Mouse (Mus musculus) spleen, postnatal 10 days (tissue): ENCODE data around the gene Reg4.
A peak's percentile ranks its signal among the peaks of the same experiment; 100 is the strongest.

Experiments
- DNase-seq, 2 experiments: peaks; one replicate each; pipeline ENCODE4 v3.0.0; 2021 to 2022; ENCODE audit warnings: low spot score in 2 of 2

The Reg4 gene

DNA sequence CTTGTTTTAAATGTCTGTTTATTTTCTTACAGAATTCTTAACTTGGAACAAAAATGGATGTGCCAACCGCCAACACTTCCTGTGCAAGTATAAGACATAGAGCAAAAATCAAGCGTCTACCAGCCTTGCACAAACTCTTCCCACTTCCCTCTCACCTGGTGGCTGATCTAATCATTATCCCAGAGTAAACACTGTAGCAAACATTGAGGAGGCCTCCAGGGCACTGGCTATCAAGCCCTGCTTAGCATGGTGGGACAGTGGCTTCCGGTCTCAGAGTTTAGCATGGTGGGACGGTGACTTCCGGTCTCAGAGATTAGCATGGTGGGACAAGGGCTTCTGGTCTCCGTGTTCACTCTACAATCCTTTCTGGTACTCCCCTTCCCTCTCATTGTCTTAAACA is 14.3 kb downstream of the Reg4 start:
- DNase-seq, result no peak

DNA sequence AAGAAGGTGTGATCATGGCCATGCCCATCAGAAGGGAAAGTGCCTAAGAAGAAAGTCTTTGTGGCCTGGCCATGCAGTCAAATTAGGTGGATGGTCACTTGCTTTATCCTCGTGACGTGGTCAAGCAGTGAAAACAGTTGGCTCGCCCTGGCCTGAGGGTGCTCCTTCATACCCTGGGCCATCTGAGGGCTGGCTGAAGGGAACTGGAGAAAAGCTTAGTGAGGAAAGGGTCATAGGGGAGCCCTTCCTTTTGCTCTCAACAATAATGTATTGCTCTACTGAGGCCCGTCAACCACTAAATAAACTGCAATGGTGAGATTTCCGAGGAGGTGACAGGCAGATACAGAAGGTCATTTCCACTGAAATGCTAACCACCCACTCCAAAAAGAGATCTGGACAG is 15.3 kb downstream of the Reg4 start:
- no peak for DNase-seq

DNA sequence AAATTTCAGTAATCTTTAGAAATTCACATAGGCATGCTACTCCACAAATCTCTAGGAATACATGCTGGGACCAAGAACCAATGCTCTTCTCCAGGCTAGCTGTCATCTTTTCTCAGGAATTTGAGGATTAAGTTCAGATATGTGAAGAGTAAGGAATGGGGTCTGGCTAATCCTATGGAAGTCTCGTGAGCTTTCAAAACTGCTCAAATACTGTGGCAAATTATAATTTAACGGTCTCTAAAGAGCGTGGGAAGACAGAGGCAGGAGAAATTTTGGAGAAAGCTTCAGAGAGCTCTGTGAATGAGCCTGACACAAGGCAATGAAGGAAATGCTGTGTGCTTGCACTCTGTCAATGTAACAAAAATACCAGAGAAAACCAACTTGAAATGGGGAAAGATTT is 16.2 kb downstream of the Reg4 start:
- no peak for DNase-seq

DNA sequence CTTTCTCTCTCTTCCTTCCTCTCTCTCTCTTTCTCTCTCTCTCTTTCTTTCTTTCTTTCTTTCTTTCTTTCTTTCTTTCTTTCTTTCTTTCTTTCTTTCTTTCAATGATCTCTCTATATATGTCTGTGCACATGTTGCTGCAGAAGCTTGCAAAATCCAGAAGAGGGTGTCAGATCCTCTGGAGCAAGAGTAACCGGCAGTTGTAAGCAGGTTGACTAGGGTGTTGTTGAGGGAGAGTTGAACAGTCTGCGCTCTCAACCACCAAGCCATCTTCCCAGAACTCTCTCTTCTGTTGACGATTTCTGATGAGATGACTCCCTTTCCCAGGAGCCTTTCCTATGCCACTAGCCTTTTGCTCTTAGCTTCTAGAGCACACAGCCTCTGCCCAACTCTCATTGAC is 20.1 kb downstream of the Reg4 start:
- no peak for DNase-seq

DNA sequence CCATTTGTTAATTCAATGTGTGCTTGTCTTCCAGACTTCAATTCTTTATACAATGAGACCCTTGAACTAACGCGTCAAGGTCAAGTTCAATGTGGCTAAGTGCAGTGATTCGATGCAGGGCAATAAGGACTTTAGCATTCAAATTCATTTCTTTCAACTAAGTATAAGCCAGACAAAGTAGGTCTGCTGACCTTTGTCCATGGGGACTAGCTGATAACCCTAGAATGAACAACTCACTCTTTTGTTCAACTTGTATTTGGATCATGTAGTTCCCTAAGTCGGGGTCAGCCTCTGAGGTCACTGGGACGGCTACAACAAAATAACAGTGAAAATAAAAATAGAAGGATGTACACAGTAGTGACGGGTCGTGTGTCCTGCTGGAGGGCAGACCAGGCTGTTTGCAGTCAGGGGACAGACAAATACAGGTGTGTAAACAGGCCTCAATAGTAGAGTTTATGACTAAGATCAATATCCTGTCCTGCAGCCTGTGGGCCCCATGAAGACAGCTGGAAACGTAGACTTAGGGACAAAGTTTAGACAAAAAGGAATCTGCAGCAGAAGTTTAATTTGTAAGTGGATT is 20.6 kb downstream of the Reg4 start:
- no peak for DNase-seq

DNA sequence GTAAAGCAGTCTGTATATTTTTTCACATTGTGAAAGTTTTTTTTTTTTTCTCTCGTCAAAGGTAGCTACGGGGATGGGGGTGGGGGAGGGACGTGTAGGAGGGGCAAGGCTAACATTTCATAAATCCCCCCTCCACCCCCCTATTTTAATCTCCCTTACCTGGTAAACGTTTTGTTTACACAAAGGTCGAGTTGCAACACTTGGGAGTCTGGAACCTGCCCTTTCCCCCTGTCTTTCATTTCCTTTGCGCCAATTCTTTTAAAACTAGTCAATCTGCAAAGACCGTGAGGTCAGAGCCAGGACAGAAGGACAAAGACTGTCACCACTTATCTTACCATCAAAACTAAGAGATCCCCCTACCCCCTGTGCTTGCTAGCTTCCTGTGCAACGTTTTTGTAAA is 23.9 kb downstream of the Reg4 start:
- DNase-seq, result no peak

DNA sequence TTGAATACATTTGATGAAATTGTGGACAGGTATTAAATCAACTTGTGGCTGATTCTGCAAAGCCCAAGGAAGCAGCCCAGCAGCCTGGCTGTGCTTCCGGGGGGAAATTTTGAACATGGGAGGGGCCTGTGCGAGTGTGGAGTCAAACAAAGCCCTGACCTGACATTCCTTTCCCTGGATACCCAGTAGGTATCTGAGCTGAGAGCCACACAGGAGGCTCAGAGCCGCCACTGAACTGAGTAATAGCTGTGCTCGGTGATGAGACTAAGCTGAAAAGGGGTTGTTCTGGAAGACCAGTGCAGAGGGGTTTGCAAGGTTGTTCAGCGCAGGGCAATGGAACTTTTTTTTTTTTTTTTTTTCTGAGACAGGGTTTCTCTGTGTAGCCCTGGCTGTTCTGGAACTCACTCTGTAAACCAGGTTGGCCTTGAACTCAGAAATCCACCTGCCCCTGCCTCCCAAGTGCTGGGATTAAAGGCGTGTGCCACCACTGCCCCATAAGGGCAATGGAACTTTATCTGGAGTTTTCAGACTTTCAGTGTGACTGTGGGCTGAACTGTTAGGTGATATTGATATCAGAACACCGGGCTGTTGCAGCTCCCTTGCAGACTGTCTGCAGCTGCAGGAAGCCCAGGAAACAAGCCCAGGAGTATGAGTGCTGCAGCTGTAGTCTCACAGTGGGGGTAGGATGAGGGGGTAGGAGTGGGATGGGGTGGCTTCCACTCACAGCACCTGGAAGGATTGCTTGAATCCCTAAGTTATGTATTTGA is 25.2 kb downstream of the Reg4 start:
- no peak for DNase-seq

DNA sequence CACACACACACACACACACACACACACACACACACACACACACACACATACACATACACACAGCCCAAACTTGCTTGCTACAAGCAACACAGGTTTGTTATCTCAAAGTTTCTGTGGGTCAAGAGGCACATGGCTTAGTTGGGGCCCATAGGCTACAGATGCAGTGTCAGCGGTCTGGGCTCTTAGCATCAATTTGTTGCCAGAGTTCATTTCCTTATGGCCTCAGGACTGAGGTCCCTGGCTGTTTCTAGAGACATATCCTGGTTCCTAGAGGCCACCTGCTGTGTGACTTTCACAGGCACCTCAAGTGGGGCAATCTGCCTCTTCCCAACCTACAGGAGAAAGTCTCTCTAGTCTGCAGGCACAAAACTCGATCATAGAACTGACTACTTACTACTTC is 27.4 kb downstream of the Reg4 start:
- no peak for DNase-seq

DNA sequence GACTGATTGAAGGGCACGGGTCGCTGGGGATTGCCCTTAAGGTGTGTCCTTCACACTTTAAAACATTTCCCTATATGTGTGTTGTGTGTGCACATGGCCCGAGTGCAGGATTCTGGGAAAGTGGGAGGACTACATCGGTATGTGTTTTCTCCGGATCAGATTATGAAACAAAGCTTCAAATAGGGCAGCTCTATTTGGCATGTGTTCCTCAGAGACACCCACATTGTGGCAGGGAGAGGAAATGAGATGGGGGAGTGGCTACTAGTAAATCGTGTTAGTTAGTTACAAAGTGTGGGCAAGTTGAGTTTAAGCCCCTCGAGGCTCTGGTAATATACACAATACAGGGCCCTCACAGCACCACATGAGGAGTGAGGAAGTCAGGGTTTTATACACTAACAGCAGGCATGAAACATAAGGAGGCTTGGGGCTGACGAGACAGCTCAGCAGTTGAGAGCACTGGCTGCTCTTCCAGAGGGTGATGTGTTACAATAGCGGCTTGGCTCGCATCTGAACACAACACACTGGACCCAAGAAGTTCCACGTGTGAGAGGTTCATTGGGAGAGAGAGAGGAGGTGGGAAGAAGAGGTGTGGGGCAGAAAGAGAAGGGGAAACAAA is 28.0 kb downstream of the Reg4 start:
- no peak for DNase-seq

DNA sequence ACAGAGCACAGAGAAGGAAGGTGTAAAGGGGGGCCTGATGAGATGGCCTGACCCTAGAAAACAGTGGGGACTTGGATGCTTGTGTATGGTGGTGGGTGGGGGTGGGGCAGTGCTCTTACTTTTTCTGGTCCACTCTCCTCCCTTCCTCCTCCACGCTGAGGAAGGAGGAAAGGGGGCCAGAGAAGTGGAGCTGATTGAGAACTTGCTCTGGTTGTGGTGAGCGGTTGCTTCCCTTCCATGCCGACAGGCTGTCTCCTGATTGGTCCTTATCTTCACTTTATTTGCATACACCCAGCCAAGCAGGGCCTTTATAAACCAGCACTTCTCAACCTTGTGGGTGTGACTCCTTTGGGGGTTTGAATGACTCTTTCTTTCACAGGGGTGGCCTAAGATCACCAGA is 32.1 kb downstream of the Reg4 start:
- no peak for DNase-seq

DNA sequence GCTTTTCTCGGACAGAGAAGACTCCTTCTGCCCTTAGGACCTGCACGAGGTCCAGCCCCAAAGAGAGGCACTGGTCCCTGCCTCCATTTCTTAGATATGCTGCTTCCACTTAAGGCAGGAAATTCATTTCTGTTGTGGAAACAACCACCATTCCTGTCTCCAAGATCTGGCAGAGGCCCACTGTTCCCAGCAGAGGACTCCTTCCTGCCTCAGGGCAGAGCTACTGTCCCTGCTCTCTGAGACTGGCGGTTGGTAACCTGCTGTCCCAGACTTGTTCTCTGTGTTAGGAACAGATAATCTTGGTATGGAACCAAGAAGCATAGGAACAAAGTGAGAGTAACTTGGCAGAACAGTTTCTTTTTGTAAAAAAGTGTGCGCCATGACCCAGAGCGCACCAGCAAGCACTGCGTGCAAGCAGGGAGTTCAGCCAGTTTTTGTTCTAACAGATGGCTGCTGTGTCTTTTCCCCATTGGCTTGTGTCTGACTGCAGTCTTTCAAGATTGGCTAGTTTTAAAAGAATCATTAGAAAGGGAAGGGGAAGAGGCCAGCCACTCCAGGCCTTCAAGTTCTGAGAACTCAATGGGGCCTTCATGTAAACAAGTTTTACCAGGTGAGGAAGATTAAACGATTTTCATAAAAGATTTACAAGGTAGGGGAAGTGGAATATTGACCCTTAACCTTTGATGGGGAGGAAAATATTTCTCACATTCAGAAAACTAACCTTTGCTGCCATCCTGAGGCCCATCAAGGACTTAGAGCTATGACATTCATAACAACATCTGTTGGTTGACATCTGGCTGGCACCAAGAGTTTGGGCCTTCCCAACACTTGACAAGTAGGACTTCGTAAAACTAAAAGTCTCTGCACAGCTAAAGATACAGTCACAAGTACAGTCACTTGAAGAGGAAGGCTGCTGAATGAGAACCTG is 33.0 kb downstream of the Reg4 start:
- DNase-seq, result no peak

DNA sequence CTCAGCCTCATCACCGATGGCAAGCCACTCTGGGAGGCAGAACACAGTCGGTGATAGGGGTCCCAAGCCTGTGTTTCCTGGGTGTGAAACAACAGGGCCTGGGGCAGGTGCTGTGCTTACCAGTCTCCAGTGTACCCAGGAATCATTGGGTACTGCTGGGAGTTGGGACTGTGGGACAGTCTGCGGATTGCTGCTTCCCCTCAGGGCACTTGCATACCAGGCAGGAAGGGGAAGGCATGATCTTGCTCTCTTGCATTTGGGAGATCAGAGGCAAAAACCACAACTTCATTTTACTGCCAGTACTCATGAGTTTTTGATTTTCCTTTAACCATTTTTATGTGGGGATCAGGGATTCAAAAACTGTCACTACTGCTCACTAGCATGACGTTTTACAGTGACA is 36.8 kb downstream of the Reg4 start:
- no peak for DNase-seq

DNA sequence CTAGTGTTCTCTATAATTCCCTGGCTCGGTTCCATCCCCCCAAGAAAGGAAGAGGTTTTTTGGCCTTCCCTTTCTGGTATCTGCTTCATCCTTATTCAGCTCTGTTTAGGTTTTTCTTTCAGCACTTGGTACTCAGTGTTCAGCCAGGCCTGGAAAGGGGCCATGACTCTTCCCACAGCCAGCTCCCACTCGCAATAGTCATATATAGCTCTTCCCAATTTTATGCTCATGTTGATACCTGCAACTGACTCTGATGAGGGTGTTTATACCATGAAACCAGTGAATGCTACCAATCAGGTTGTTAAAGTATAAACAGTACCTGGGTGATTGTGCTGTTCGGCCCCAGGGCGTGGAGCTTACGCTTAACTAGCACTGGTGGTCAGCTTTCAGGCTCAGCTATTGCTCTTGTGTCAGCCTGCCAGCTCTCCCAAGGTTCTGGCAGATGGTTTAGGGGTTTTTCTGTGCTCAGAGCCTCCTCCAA is 37.4 kb downstream of the Reg4 start:
- no peak for DNase-seq

DNA sequence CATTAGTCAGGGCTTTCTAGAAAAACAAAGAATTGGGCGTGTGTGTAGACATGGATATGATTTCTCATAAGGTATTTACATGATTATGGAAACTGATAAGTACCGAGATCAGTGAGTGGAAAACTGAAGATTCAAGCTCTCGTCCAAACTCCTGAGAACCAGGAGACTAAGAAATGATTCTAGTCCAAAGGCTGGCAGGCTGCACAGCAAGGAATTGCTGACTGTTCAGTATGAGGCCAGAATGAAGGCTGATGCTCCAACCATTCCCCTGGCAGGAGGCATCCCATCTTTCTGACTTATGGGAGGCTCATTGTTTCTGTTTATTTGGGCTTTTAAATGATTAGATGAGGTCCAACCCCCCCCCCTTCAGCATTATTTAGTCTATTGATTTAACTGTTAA is 38.6 kb downstream of the Reg4 start:
- DNase-seq, result no peak

DNA sequence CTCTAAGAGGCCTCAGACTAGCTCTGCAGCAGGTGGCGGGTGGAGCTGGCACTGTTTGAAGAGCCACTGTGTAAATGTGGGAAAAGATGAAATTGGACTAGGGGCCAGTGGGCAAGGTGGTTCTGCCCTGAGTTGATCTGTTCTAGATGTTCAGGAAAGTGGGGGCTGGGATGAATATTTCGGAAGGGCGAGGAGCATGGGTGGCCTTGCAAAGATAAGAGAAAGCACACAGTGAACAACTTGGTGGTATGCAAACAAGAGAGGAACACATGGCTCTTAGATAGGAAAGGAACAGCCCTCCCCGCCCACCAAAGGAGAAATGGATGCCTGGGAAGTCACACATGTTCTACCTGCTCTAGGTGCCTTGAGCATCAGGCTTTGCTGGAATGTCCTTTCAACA is 39.5 kb downstream of the Reg4 start:
- no peak for DNase-seq

DNA sequence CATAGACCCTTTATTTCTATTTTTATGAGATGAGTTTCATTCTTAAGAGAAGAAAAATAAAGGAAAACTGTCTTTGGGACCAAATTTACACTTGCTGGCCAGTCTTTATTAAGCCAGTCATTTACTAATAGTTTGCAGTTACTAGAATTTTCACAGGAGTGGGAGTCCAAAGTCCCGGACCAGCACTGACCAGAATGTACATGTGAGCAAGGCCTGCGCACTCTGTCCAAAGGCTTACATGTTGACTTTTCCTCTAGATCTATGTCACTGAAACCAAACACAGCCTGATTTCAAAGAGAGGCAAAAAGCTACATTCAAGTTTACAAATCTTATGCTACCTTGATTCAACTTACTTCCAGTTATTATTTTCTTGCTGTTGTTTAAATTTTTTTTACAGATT is 40.2 kb downstream of the Reg4 start:
- no peak for DNase-seq

DNA sequence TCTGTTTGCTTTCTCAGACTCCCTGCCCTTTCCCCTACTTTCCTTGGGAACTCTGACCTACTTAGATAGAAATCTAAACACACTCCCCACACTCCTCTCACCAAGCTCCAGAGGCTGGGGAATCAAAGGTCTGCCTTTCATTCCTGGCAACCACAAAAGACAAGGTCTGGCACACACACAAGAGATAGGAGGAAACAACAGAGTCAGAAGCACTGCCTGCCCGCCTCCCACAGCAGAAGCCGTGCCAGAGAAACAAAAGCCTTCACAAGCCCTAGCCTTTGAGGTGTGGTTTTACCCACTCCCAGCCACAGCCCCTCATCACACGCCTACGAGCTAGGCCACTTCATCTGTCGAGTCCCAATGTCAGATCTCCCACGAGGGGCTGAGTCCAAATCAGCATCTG is 45.3 kb downstream of the Reg4 start:
- no peak for DNase-seq

DNA sequence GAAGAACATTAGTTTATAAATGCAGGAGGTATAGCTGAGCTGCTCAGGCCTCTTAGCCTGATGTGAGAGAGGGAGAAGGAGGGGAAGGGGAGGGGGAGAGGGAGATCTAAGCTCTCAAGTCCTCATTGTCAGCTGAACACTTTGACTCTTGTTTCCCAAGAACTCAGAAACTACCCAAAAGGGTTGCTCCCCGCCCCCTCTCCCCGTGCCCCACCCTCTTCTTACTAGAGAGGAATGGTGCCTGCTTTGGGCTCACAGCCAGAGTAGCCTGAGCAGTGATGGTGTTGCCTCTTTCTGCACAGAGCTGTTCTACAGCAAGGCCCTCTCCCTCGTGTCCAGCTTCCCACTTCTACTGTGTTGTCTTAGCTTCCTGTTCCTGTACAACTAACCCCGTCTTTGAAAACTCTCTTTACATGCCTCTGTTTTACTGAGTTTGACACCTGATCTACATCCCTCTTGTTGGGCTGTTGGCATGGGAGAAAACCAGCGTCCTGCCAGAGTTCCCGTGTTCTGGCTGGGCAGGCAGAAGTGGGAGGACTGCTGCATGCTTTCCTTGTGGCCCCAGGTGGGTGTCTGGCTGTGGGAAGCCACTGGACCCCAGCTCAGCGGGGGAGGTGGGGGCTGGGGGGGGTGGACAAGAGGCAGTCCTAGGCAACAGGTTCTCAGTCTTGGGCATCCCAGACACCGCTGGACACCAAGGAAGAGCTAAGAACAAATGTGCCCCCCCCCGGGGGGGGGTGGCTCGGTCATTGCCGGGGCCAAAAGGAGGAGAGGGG is 51.9 kb downstream of the Reg4 start:
- DNase-seq, result no peak

DNA sequence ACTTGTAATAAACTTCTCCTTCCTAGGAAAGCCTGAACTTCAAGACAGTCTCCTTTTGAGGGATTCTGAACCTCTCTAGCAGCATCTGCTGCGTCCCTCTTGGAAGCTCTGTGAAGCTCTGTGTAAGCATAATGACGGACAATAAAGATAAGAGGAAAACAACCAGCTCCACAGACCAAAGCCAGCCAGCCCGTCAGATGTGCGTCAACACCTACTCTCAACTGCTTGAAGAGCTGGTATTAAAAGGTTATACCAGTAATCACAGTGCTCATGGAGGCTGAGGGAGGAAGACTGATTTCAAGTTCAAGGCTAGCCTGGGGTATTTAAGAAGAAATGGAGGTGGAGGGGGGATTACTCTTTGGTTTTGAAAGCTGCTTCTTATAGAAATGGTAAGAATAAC is 57.7 kb downstream of the Reg4 start:
- DNase-seq, result no peak

DNA sequence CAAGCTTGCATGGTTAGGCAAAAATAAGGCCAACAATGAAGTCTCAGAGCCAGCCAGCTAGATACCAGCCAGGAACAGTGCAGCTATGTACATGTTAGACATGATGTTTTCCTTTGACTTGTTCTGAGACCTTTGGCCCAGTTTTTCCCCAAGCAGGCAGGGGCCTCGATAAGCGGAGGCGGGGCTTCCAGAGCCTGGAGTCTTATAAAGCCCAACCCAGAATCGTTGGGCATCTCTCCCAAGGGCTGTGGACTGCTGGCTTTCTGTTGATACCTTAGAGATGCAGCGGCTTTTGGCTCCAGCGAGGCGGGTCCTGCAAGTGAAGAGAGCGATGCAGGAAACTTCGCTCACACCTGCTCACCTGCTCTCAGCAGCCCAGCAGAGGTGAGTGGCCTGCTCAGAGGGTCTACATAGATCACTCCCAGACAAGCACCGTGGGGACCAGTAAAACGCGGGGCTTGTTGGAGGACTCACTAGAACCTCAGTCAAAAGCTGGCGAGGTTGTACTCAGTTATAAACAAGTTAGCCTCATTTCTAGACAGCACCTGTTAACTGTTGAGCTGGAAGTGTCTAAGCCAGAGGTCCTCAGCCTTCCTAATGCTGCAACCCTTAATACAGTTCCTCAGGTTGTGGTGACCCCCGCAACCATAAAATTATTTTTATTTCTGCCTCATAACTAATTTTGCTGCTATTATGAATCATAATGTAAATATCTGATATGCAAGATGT is 58.4 kb downstream of the Reg4 start, which contains the start of gene Hmgcs2:
Gene Hmgcs2, plus strand, starts transcription at position 232 of the 729 bp plus-strand sequence.
- DNase-seq, result peak in 1 of 2 experiments; percentile 45
